Mouse (Mus musculus): ENCODE measurements around the gene Appbp2.

Appbp2 gene

DNA sequence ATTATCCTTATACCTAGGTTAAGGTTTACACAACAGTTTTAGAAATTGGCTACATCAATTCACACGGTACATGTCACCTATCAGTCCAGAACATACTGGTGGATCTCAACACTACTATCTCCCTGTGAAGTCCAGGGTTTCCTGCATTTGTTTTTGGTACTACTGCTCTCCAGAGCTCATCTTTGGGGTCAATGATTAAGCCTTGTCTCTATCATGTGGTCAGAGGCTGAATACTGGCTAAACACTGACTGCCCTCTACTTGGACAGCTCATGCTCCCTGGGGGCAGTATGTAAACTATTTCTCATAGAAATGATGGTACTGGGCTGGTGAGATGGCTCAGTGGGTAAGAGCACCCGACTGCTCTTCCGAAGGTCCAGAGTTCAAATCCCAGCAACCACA, 11.7 kb downstream of the Appbp2 start:
- DNase-seq (ENCODE audit: extremely low spot score, low spot score) = no peak

DNA sequence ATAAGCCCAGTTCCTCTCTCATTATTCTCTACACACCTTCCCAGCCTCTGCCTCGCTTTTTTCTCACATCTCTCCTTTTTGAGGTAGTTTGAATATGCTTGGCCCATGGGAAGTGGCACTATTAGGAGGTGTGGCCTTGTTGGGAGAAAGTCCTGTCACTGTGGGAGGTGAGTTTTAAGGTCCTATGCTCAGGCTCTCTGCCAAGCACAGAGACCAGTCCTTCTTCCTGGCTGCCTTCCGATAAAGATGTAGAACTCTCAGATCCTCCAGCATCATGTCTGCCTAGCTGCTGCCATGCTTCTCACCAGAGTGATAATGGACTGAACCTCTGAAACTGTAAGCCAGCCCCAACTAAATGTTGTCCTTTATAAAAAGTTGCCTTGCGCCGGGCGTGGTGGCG, 12.4 kb downstream of the Appbp2 start:
- no peak for DNase-seq (ENCODE audit: extremely low spot score, low spot score)

DNA sequence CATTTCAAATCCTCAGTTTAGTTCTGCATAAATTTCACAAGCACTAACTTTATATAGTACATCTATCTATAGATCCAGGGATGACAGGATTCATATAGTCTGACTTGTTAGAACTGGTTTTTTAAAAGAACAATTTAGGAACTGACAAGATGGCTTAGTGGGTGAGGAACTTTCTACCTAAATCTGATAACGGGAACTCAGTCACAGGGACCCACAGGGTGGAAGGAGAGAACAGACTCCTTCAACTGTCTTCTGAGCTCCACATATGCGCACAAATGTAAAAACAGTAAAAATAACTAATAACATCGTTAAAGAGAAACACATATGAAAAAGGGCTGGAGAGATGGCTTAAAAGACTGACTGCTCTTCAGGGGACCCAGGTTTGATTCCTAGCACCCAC, 15.9 kb downstream of the Appbp2 start:
- DNase-seq (ENCODE audit: extremely low spot score, low spot score) = no peak

DNA sequence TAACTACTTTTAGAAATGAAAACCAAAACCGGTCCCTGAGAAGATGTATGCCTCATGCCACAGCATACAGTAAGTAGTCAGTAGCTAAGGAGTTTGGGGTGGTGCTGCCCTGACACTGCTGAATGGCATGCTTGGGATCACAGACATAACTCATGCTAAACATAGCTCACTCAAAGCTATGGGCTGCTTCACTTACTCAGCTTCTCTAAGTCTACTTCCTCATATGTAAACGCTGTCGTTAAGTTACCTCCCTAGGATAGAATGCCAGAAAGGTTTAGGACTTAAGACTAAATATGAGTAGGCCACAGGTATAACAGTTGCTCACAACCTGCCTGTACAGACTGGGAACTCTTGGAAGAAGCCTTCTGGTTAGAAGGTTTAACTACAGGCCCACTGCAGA, 20.3 kb downstream of the Appbp2 start:
- DNase-seq (ENCODE audit: extremely low spot score, low spot score) = no peak

GRCm38 (mm10) chr11:85213215-85213614, 21.7 kb downstream of the Appbp2 start:
- no peak for DNase-seq (ENCODE audit: extremely low spot score, low spot score)

DNA sequence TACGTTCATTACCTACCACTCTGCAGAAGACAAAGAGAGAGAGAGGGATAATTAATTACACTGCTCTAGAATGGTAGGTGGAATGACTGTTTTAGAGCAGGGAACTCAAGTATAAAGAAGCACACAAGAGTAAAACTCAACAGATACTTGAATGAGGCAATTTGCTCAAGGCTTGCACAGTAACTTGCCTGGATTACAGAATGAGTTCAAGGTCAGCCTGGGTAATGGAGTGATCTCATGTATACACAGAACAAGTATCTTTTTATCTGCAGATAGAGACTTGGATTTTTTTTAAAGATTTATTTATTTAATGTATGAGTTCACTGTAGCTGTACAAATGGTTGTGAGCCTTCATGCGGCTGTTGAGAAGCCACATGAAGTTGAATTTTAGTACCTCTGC, 23.8 kb downstream of the Appbp2 start:
- DNase-seq (ENCODE audit: extremely low spot score, low spot score) = no peak

DNA sequence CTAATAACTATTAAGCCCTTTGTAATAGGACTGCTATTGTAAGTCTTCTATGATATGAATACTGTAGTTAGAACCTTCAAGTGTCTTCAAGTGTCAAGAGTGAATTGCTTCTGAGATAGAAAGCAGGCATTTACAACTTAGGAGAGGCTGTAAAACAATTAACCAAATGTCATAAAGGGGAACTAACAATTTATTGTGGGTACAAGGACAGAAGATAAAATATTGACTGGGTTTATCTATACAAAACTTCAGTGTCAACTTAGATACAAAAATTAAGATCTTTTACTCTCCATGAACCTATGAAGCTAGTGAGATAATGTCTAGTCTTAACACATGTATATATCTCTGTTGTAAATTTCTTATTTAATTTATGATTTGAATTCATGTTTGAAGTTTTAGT, 28.7 kb downstream of the Appbp2 start:
- no peak for DNase-seq (ENCODE audit: extremely low spot score, low spot score)

DNA sequence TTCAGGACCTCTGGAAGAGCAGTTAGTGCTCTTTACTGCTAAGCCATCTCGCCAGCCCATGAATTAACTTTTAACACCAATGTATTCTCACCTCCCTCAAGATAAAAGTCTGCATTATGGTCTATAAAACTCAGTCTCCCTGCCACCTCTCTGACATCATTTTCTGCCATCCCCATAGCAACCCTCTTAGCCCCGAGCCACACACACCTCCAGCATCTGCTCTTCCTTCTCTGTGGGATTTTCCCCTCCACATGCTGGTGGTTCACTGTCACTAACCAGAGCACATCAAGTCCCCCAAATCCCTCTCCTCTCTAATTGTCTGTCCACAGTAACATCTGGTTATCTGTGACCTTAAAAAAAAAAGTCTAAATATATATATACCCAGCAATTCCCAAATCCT, 36.0 kb downstream of the Appbp2 start:
- no peak for DNase-seq (ENCODE audit: extremely low spot score, low spot score)

DNA sequence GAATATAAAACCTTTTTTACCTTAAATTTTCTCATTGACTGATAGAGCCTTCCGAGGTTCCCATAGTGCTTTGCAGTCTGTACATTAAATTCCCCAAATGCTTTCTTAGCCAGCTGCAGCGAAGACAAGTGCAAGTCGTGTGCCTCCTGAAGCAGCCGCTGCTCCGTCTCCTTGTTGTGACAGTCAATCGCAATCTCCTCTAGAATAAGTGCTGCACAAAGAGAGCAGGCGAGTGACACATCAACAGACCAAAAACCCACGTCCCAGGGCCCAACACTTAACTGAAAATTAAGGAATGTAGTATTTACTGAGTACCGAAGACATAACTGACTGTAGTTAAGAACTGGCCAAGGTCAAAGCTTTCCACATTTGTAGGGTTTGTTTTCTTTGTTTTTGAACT, 38.9 kb downstream of the Appbp2 start:
- DNase-seq (ENCODE audit: extremely low spot score, low spot score) = no peak

- no peak for DNase-seq (ENCODE audit: extremely low spot score, low spot score)
Observed at GRCm38 (mm10) chr11:85194206-85194605, 40.7 kb downstream of the Appbp2 start.

DNA sequence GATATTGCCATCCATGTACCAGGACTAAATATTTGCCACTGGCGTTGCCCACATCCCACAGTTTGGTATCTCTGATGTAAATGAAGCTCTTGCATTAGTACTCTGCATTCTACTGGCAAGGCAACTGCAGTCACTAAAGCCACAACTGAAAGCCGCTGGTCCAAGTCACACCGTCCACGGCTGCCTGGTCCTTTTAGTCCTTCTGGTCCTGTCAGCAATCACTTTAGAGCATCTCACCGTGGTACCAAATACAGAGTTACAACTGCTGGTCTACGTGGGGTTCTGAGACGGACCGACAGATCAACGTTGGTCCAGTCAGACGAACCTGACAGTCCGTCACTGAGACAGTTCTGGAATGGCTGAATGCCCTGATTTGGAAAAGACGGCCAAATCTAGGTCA, 44.2 kb downstream of the Appbp2 start:
- no peak for DNase-seq (ENCODE audit: extremely low spot score, low spot score)

GRCm38 (mm10) chr11:85189110-85189509, 45.8 kb downstream of the Appbp2 start:
- DNase-seq (ENCODE audit: extremely low spot score, low spot score) = no peak

- no peak for DNase-seq (ENCODE audit: extremely low spot score, low spot score)
Observed at GRCm38 (mm10) chr11:85184839-85185238, 50.1 kb downstream of the Appbp2 start.

DNA sequence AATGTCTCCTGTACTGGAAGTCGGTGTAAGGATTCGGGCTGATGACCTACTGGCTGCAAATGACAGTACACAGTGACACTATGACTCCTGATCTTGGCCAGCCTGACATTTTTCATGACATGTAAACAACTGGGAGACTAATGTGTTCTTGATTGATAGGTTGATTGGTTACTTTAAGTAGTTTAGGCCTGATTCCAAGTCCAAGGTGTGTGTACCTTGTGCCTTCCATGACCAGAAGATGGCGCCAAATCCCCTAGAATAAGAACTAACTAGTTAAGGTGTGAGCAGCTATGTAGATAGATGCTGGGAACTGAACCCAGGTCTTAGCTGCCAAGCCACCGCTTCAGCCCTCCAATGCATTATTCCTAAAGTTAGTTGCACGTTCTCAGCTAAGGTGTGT, 50.8 kb downstream of the Appbp2 start:
- DNase-seq (ENCODE audit: extremely low spot score, low spot score) = no peak

GRCm38 (mm10) chr11:85183284-85183779, 51.6 kb downstream of the Appbp2 start:
- DNase-seq (ENCODE audit: extremely low spot score, low spot score) = no peak

DNA sequence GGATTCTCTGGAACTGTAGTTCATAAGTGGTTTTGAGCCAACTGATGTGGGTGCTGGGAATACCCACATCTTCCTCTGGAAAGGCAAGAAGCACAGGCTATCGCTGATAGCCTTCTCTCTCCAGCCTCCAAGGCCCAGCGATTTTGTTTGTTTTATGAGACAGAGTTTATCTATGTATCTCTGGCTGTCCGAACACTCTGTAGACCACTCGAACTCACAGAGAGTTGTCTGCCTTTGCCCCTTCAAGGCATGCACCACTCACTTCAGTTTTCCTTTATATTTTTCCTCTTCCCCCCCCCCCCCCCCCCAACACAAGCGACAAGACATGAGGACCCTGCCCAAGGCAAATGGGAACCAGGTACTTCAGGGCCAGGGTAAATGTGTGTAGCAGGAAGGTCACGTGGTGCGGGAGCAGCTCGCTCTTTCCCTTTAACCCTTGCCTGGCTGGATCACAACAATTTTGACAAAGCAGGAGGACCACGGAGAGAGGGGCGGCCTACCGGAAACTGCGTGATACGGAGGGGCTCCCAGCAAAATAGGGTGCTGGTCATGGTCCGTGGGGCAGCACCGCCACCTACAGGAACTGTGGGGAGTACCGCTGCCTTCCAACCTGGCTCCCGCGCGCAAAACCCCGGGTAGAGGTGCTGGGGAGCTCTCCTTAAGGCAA, 52.2 kb downstream of the Appbp2 start:
- DNase-seq (ENCODE audit: extremely low spot score, low spot score) = peak; percentile 87

- no peak for DNase-seq (ENCODE audit: extremely low spot score, low spot score)
Observed at GRCm38 (mm10) chr11:85178413-85178812, 56.5 kb downstream of the Appbp2 start.

GRCm38 (mm10) chr11:85177761-85178160, 57.2 kb downstream of the Appbp2 start:
- no peak for DNase-seq (ENCODE audit: extremely low spot score, low spot score)

GRCm38 (mm10) chr11:85175941-85176340, 59.0 kb downstream of the Appbp2 start:
- no peak for DNase-seq (ENCODE audit: extremely low spot score, low spot score)

DNA sequence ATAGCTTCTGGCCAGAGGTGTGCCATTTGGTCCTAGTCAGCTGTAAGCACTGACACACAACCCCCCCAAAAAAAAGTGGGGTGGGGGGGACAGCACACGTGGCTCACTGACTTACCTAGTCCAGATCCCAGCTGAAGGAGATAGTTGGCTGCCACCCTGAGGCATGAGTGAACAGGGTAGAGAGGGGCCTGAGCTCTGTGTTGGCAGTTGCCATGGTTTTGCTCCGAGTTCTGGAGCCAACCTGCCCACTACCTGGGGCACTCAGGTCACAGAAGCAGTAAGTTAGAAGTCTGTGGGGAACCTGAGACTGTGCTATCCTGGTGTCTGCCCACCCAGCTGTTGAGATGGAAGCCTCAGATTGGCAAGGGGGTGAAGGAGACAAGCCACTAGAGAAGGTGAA, 64.1 kb downstream of the Appbp2 start:
- no peak for DNase-seq (ENCODE audit: extremely low spot score, low spot score)

GRCm38 (mm10) chr11:85170058-85170740, 64.7 kb downstream of the Appbp2 start, which contains the start of gene 1700125H20Rik:
TSS of gene 1700125H20Rik (plus strand) at chr11:85170404.
- DNase-seq (ENCODE audit: extremely low spot score, low spot score) = peak; percentile 90

- DNase-seq (ENCODE audit: extremely low spot score, low spot score) = no peak
Observed at GRCm38 (mm10) chr11:85167503-85167902, 67.4 kb downstream of the Appbp2 start.

GRCm38 (mm10) chr11:85164371-85164770, 70.6 kb downstream of the Appbp2 start:
- DNase-seq (ENCODE audit: extremely low spot score, low spot score) = no peak

Data from neural tube, embryonic 10.5 days (tissue).